Mouse (Mus musculus) brain, adult 2 months (tissue): ENCODE measurements around the gene Hoxa13.

ENCODE experiments used
- DNase-seq: peaks from one replicate; pipeline ENCODE4 v3.0.0; 2011; ENCODE audit warnings: low read depth, low spot score

The Hoxa13 gene

DNA sequence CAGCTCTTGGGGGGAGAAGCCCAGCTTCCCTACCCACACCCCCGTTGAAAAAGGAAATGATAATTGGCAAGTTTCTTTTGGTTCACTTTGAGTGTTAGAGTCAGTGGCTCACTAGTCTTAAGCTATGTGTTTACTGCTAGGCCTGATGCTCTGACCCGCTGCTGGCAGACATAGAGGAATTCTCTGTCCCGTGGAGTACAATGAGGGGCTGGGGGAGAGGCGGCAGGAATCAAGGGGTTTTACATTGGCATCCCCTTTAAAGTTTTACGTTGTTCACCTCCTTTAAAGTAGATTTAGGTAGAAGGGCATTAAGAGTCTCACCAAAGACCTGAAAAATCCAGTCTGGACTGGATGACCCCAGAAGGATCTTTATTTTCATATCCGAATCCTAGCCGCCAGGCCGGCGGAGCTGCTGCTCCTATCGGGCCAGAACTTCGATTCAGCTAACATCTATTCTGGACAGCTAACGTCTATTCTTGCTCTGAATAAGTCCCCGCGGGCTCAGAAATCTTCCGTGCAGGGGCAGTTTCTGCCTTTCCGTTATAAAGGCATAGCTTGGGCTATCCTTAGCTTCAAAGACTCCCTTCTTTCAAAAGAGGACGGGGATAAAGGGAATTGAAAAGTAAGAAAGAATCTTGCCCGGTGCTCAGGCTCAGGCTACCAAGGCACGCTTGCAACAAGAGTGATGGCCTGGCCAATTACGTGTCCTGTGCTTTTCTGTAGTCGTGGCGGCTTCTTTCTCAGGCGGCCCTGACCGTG, 8.5 kb downstream of the Hoxa13 start:
- DNase-seq, result no peak

DNA sequence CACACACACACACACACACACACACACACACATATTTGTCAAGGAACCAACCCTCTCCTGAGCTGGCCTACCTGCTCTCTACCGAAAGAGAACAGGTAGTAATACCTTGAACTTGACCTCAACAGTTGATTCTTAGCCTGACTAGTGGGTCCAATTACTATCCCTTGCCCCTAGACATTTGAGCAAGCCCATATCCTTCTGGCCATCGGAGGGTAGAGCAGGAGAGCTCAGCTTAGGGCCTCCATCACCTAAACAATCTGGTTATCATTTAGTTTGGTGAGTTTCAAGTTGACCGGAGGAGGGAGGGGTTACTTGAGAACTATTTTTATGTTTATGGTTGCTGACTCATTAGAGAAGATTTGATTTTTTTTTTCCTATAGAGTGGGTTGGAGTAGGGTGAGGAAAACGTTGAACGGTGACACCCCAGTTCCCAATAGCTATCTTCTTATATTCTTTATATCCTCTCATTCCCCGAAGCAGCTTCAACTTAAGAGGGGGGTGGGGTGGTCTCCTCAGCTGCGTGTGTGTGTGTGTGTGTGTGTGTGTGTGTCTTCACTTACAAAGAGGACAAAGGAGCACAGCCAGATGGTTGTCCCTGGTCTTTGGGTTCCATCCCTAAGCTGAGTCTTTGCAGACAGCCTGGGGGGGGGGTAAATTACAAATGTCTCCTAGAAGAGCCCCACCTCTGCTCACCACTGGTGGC, 9.4 kb downstream of the Hoxa13 start:
- DNase-seq, result no peak

DNA sequence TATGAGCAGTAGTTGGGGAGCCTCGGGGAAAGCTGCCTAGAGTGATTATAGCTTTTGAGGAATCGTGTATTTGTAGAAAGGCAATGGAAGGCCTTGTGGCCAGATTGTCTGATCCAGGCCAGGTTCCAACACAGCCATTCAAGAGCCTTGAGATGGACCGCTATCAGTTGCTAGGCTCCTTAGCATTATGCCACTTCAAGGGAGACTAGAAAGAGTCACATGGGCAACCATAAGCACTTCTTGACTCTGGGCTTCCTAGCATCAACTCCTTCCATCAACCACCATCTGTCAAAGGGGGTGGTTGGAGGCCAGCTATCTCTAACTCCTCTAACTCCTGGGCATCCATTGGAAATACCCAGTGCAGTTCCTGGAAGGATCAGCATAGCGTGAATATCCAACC, 10.9 kb downstream of the Hoxa13 start:
- DNase-seq, result no peak

DNA sequence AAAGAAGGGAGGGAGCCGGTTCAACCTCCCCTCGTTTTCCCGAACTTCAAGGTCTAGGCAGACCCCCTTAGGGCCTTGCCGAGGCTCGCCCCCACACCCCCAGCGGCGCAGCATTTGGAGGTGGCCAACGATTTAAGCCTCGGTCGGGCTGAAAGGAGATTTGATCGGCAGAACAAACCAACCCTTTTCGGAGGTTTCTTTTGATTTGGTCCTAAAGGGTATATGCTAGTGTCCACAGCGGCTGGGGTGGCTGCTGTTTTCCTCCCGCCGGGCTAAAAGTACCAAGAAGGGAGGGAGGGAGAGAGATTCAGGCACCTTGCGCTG, 11.3 kb downstream of the Hoxa13 start:
- no peak for DNase-seq

DNA sequence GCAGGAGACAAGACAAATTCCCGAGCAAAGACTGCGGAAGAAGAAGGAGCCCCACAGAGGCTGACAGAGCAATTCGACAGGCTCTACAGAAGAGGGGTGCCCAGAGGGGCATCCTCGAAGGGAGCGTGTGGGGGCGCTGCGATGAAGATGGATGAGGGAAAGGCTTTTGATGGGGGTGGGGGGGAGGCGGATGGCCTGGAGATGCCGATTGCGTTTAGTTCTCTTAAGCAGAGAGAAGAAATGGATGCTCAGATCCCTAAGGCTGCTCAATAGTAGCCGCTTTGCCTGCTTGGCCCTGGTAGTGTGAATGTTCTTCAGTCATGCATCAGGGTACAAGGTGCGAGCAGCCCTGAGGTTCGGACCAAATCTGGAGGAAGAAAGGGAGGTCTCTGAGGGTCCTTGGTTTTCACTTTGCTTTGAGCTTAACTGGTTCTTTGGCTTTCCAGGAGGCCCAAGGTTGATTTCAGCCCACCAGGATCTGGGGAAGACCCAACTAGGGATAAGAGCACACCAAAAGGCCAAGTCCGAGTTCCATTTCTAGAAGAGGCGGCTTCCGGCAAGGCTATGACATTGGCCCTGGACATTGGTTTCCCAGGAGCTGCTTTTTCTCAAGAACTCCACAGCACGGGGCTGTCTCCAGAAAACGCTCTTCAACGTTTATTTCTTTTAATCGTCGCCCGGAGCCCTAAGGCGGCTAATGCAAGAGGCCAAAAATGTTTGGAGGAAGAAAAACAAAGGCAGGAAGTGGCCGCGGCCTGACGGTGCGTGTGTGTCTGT, 11.9 kb downstream of the Hoxa13 start:
- no peak for DNase-seq

DNA sequence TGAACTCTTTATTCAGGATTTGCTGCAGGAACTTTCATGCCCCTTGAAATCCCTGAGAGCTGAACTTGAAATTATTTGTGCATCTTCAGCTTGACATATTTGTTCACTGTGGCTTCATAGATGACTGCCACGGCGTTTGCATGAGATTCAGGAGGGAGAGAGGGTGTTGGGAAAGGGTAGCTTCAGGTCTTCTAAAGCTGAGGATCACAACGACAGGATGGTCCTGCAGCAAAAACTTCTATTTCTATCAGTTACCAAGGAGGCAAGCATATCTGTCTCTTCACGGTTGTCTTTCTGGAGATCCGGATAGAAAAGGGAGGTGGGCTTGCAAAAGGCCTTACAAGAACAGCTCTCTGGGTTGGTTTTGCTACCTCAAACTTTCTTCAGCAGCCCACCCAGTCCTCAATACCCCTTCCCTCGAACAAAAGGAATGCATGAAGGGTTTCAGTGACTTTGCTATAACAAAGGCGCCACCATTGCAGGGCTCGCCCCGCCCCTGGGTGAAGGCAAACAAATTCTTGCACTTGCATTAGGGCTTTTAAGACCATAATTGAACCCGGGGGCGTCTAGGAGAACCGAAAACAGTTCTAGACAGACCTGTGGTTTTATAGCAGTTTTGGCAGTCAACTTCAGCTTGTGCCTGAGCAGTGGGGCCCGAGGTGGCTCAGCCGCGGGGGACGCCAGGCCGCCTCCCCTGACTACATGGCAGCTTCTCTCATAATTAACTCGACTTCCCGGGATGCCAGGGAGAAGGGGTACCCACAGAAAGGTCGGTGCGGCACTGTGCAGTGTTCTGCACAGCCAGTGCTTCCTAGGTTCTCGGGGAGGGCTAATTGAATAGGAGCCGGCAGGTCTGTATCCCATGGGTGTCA, 12.7 kb downstream of the Hoxa13 start:
- DNase-seq, result no peak

DNA sequence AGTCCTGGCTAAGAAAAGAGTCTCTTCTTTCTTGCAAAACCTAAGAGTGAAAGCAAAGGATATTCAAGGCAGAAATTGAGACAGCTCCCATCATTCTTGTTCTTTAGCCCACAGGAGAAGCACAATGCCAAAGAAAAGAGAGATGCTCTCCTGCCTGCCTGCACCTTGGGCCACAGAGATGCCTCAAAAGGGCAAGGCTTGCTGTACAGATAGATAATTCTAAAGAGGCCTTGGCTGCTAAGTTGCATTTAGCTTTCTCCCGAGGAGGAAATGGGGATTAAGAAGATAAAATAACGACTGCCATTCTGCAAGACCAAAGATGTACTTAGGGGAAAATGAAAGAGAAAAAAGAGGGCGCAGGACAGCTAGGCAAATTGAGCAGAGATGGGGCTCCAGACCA, 13.8 kb downstream of the Hoxa13 start:
- DNase-seq, result no peak

DNA sequence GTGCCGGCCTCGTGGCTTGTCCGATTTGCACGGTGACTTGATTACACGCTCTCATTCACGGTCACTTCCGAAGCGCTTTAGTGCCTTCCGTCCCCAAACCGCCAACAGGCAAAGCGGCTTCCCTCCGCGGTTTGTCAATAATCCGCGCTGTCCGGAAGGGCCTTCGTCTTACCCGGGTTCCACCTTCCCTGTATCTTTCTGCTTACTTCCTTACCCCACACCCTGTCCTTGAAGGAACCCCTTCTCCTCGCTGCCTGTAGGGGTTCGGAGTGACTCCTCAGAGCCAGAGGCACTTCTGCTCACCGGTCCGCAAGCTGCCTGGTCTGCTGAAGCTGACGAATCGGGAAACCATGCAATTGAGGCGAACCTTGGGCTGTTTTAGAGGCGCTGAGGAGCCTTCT, 14.3 kb downstream of the Hoxa13 start:
- no peak for DNase-seq

DNA sequence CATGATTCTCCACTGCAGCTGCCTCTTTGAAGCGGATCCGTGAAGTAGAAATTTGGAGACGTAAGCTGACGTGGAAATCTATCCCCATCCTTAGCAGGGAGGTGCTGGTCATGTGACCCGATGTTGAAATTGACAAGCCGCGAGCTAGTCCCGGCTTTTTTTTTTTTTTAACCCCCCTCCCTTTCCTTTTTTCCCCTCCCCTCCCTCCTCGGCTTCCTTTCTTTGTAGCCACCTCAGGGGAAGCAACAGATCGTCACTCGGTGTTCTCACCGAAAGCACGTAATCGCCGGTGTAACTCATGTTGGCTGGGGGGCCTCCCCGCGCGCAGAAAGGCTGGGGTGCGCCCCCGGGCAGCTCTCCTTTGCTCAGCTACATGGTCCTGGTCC, 14.9 kb downstream of the Hoxa13 start, which contains the start of gene Hoxa11:
Gene Hoxa11 (minus strand): TSS at position 54 of the 386 bp plus-strand sequence.
- DNase-seq, result no peak

DNA sequence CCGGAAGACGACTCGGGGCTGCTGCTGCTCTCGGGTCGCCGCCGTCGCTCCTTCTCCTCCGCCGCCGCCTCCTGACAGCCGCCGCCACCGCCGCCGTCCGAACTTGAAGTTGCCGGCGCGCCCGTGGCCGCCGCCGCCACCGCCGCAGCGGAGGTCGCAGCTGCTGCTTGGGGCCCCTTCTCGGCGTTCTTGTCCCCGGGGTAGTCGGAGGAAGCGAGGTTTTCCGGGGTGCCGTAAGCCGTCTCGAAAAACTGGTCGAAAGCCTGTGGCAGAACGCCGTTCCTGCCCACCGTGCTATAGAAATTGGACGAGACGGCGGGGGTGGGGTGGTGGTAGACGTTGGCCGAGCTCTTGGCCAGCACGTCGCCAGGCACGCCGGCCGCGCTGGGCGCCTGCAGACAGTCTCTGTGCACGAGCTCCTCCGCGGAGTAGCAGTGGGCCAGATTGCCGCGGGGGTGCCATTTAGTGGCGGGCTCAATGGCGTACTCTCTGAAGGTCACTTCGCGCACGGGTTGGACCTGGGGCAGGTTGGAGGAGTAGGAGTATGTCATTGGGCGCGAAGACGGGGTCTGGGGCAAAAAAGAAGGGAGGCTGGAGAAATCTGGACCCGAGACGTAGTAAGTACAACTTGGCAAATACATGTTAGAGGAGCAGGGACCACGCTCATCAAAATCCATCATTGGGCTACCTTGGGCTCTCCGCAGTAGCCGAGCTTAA, 15.5 kb downstream of the Hoxa13 start:
- DNase-seq, result no peak

DNA sequence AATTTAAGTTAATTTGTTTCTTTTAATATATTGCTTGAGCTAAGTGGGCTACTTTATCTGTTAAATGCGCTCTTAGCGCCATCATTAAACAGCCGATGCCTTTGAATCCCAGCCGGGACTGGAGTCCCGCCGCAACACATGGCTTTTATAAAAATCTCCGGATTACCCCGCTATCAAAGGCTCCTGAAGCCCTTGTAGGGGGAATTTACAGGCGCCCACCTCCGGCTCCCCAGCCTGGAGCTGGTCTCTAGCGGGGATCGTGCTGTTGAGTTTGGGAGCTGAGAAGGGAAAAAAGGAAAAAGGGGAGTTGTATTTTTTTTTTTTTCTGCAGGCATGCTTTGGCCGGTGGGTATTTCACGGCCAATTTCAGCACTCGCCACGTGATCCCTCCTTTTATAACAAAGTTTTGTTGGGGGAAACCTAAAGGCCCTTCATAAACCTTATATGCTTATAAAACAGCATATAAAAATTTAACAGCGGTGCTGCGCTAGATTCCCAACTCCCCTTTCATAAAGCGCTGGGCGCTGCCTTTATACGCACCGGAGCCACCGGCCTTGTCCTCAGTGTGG, 16.1 kb downstream of the Hoxa13 start:
- DNase-seq, result no peak

DNA sequence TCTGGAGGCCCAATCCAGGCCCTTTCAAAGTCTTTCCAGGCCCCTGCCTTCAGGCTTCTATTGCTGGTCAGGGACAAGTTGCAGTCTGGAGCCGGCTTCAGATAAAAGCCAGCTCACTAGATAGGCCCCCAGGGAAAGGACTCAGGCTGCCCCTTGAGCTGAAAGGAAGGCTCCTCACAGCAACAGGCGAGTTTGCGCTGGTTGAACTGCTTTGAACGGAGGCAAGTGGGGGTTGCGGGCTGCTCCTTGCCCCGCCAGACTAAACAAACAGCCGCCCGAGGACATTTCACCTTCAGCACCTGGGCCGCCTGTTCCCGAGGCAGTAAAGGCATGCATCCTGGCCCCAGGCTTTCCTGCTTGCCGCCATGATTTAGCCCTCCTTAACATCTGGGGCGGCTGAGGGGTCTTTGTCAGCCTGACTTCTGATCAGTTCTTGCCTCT, 17.0 kb downstream of the Hoxa13 start:
- DNase-seq, result no peak

DNA sequence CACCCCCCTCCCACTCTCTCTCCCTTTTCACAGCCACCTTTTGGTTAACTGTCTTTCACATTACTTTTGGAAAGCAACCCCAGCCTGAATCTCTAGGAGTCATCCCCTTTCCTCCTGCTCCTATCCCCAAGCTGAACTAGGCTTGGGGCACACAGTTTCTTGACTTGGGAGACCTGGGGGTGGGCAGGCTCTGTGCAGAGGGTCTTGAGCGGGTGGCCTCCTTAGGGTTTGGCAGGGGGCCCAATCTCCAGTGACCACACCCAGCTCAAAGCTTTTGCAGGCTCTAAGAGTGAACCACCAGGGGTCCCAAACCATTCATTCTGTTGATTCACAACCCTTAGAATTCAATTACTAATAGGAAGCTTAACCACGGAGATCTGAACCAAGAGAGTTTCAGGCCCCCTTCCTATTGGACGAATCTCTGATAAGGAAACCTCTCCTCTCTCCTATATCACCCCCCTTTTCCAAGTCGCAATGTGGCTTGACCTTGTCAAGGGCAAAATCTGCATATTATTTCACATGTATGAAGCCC, 17.8 kb downstream of the Hoxa13 start:
- DNase-seq, result no peak

DNA sequence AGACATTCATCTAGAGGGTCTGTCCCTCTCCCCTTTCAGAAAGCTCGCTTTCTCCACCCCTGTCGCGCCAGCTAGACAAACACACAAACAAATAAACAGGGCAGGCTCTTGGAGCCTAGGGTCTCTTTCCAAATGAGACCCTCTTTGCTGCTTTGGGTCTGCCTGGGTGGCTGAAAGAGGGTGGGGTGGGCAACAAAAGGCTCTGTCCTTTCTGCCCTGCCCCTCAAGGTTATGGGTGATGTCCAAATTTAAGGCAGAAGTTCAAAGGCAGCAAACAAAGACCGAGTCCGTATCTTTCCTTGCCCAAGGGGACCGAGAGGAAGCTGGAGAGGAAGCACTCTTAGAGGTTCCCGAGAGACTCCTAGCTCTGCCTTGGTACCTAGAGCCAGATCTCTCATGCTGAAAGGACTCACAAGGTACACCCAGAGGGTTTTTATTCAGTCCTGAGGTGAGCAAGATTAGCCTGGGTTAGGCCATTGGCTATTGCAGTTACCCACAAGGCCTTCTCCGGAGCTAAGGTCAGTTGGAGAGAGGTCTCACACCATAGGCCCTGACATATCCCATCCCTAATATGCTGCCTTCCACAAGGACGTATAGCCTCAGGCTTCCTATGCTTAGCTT, 19.6 kb downstream of the Hoxa13 start:
- no peak for DNase-seq

DNA sequence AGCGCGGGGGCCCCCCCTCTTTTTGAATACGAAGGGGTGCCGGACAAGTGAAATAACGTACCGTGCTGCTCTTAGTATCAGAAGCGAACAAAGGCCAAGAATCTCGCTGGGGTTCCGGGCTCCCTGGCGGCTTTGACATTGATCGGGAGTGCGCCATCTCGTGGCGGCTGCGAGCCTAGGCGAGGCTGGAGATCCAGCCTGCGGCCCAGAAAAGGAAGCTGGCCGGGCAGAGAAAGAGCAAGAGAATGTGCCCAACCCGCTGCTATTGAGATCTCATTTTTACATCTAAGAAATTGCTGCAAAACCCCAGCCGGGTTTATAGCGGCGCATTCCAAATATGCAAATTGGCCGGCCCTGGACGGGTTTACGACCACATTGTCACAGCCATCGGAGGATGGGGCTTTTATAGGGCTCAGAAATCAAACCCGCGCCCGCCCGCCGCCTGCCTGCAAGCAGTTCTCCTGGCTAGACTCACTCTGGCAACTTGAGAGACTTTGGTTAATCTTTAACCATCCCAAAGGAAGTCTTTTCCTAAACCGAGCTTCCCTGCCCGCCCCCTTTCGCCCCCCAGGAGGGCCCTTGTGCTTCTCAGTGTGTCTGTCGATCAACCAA, 20.2 kb downstream of the Hoxa13 start, which contains the start of gene Hoxa10:
Gene Hoxa10 (minus strand): TSS at position 466 of the 612 bp plus-strand sequence.
- peak; percentile 35 for DNase-seq

DNA sequence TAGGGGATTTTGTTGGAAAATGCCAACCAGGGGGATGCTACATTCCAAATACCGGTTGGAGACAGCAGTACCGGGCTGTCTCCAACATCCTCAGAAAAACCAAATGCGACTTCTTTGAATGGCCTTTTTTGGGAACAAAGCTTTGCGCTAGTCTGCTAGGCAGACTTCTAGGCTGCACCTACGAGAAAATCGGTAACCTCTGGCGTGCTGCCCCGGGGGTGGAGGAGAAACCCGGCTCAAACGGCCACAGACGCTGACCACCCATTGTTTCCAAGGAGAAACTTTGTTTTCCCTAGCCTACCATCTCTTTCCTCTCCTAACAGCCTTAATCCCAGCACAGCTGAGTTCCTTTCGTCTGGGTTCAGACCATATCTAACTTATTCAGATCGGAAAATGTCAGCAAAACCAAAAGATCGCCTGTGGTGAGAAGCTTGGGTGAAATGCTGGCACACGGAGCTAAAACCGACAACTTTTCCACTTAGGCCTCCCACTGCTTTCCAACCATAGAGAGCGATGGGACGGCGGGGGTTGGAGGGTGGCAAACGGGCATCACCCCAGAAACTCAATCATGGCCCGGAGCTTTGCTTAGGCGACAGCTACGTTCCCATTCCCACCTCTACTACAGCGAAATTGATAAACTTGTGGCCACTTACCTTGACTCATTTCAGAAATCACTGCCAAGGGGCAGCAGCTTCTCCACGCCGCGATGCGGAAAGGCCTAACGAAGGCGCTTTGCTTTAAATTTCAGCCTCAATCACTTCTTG, 20.9 kb downstream of the Hoxa13 start:
- DNase-seq, result no peak

DNA sequence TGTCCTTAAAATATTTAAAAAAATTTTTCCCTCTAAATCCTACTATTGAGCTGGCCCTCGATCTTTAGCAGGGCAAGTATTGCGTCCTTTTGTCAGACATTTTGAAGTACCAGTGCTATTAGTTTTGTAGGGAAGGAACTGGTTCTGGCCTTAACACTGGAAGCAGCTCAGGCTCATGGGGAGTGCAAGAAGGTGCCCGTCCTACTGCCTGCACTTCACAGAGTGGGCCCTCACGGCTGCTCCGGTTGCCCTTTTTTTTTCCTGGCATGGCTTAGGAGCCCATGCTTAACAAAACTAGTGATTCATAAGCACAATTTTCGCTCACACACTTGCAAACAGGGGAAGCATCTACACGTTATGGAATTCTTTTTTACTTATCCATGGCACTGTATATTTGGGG, 21.7 kb downstream of the Hoxa13 start:
- DNase-seq, result no peak

DNA sequence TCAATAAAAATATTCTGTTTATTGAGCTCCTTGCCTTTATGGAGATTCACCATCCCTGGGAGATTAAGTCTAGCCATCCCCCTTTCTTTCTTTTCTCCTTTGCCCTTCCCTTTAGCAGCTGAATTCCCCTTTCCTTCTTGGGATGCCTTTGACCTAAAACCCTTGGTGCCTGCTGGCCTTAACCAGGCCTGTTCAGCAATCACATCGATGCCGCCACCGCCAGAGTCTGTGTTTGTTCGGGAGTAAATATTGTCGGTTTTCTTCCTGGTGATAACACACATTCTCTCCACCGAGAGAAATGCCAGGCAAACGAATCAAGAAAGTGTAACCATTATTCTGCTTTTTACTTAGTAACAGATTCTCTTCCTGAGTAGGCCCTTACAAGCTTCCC, 22.5 kb downstream of the Hoxa13 start:
- DNase-seq, result no peak
